Mouse (Mus musculus): Measurements from ENCODE around the gene Trim50.

Gene Trim50

GRCm38 (mm10) chr5:135369196-135369595 lies 16.1 kb downstream of the Trim50 start:
- peak; percentile 61 for DNase-seq (ENCODE audit: low read depth, low spot score)

DNA sequence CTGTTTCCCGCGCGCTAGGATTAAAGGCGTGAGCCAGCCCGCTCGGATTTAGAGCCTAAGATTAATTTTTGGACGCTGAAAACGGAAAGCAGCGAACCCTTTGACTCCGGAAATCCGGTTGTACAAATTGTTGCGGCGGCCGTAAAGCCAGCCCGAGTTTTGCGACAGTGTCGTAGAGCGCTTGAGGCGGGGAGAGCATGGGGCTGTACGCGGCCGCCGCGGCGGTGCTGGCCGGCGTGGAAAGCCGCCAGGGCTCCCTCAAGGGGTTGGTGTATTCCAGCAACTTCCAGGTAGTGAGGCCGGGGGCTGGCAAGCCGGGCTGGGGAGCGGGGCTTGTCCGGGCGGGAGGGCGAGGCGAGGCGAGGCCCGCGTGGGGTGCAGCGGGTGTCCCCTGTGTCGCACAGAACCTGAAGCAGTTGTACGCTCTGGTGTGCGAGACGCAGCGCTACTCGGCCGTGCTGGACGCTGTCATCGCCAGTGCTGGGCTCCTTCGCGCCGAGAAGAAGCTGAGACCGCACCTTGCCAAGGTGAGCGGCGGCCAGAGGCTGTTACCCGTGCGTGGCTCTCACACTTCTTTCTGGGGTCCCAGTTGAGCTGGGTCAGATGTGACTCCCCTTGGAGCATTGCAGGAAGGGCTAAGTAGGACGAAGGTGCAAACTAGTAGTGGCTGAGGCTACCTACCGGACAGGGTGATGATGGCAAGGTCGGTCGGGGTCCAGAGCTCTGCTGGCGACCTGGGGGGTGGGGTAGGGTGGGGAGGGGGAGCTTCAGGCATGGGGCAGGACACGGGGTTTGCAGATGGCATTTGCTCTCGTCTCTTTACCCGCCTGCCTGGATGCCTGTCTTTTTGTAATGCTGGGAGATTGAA lies 16.9 kb downstream of the Trim50 start, which contains the start of gene Nsun5:
Gene Nsun5 (plus strand): TSS at position 167 of the 868 bp plus-strand sequence.
- peak; percentile 96 for DNase-seq (ENCODE audit: low read depth, low spot score)

- DNase-seq (ENCODE audit: low read depth, low spot score), result no peak
Observed at GRCm38 (mm10) chr5:135371195-135371594, 18.1 kb downstream of the Trim50 start.

GRCm38 (mm10) chr5:135373601-135374000 lies 20.5 kb downstream of the Trim50 start:
- DNase-seq (ENCODE audit: low read depth, low spot score), result peak; percentile 64

DNA sequence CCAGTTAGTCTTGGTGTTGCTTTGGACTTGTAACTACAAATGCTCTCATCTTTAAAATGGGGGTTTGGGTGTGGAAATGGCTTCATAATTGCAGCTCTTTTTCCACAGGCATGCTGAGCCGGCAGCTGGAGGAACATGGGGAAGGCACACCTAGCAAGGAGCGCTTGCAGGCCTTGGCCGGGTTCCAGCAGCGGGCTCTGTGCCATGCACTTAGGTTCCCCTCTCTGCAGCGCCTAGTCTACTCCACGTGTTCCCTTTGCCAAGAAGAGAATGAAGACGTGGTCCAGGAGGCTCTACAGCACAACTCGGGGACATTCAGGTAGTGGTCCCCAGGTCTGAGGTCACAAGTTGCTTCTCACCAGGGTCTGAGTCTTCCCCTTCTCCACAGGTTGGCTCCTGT lies 22.1 kb downstream of the Trim50 start:
- DNase-seq (ENCODE audit: low read depth, low spot score), result no peak

- DNase-seq (ENCODE audit: low read depth, low spot score), result no peak
Observed at GRCm38 (mm10) chr5:135376341-135376740, 23.2 kb downstream of the Trim50 start.

DNA sequence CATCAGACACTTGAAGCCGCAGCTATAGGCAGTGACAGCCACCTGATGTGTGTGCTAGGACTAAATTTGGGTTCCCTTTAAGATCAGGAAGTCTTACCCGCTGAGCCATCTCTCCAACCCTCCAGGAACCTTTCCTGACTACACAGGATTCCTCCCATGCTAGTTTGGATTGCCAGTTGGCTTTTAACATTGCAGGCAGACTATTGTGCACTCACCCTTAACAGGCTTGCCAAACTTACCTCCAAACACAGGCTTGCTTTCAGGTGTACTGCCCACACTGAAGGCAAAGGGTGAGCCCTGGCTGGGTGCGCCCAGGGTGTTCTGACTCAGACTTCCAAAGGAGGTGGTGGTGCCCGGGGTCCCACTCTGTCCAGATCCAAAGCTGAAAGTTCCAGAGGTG lies 27.6 kb downstream of the Trim50 start:
- DNase-seq (ENCODE audit: low read depth, low spot score), result no peak

DNA sequence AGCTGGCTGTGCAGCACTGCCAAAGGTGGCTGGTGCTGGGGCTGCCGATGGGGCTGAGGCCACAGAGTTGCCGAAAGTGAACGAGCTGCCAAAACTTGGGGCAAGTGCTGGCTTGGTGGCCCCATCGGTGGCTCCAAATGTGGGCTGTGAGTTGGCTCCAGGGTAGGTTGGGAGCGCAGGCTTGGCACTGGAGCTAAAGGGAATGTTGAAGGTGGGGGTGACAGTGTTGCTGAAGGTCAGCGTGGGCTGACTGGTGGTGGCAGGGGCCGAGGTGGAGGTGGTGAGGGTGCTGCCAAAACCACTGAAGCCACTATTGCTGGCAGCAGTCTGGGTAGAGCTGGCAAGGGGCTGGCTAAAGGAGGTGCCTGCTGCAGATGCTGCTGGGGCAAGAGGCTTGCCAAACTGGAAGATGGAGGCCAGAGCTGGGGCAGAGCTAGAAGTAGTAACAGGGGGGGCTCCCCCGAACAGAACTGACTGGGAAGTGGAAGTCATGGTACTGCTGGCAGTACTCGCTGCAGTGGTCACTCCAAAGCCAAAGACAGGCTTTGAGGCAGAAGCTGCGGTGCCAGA lies 28.3 kb downstream of the Trim50 start:
- no peak for DNase-seq (ENCODE audit: low read depth, low spot score)

DNA sequence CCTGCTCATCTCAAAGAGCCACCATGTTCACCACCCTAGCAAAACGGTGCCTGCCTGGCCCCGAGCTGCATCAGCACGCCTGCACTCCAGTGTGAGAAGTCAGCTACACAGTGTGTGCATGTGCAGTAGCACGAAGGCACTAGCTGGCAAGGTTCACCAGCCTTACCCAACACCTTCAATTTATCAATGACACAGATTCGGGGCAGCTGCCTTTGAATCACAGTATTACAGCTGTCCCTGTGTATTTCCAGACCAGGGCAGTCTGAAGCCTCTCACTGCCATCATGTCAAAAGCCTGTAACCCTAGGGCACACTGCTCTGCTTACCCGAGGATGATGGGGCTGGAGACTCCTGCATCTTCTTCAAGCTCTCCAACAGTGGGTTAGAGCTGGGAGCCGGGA lies 29.7 kb downstream of the Trim50 start:
- no peak for DNase-seq (ENCODE audit: low read depth, low spot score)

DNA sequence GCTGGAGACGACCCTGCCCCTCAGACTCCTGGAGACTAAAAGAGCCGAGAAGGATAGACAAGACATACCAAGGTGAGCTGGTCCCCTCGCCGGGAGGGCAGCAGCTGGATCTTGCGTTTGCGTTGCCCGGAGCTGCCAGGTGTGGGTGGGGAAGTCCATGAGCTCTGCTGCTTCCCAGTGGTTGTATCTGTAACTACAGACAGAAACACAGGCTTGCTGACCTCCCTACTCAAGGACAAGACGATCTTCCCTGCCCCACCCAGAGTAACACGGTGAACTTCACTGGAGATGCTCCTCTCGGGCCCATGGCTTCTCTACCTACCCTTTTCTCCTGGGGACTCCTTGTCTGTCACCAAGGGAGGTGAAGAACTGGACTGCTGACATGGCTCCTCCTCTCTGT lies 30.7 kb downstream of the Trim50 start:
- DNase-seq (ENCODE audit: low read depth, low spot score), result peak; percentile 62

DNA sequence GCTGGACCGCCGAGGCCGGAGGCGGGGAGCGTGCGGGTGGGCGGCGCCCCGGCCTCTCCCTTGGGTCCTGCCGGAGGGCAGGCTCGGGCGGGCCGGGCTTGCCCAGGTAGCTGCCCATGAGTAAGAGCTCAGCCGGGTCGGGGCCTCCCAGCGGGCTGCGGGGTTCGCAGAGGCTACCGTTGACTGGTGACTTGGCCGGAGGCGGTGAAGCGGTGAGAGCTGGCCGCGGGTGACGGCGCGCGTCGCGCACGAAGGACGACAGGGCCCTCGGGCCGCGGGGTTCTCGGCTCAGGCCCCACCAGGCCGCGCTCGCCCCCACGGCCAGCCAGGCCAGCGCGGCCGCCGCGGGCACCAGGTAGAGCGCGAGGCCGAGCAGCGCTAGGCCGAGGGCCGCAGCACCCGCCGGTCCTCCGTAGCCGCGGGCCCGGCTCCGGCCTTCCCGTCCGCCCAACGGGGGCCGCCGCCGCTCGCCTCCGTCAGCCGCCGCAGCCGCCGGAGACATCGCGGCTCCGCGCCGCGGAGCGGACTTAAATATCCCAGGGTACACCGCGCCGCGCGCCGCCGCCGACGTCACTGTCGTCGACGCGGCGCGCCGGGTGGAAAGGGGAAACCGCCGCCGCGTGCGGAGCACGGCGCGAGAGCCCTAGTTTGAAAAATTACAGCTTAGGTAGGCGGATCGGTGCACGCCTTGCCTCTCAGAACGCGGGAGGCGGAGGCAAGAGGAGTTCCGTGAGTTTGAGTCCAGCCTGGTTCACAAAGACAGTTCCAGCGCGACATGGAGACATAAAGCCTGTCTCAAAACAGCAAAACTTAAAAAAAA lies 41.1 kb downstream of the Trim50 start, which contains the start of gene Pom121:
Gene Pom121 (minus strand): TSS at position 543 of the 820 bp plus-strand sequence.
- DNase-seq (ENCODE audit: low read depth, low spot score), result peak; percentile 77

DNA sequence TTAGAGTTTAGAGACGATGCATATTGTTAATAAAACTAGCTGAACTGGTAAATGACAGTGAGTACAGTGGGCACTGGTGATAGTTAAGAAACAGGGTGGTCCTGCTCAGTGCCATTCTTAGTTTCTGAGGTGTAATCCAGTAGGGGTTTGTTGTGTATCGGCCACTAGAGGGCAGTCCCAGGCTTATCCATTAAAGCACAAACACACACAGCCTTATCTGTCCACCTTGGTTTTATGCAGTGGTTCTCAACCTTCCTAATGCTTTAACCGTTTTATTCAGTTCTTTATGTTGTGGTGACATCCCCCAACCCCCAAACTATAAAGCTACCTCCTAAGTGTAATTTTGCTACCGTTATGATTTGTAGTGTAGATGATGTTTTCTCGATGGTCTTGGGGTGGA lies 42.7 kb downstream of the Trim50 start:
- DNase-seq (ENCODE audit: low read depth, low spot score), result peak; percentile 79

DNA sequence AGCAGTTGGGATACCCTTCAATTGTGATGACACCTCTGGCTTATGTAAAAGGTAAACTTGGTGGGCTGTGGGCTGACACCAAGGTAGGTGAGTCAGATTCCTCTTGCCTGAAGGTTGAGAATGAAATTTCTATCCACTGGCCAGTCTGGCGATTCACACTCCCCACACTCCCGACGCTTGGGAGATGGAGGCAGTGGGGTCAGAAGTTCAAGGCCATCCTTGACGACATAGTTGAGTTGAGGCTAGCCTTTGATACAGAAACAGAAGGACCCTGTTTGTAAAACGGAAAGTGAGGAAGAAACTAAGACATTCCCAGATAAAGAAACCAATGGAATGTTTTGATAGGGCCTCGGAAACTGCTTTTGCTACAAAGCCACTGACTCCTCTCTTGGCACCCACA lies 46.3 kb downstream of the Trim50 start:
- no peak for DNase-seq (ENCODE audit: low read depth, low spot score)

DNA sequence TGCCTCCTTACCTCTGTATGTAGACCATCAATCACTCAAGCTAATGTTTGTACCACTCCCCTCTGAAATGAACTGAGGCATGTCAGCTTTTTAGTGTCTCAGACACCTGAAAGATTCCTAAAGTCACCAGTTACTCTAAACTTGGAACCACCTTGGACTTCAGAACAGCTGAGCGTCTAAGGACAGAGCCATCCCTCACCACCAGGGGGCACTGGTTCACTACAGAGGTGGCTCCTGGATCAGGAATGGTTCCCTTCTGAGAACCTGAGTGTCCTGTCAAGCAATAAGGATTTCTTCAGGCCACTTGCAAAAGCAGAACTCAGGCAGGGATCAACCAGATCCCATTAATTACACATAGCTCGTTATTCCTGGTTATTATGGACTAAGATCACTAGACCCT lies 47.1 kb downstream of the Trim50 start:
- DNase-seq (ENCODE audit: low read depth, low spot score), result peak; percentile 79

- peak; percentile 93 for DNase-seq (ENCODE audit: low read depth, low spot score)
Observed at GRCm38 (mm10) chr5:135404623-135405022, 51.5 kb downstream of the Trim50 start.

DNA sequence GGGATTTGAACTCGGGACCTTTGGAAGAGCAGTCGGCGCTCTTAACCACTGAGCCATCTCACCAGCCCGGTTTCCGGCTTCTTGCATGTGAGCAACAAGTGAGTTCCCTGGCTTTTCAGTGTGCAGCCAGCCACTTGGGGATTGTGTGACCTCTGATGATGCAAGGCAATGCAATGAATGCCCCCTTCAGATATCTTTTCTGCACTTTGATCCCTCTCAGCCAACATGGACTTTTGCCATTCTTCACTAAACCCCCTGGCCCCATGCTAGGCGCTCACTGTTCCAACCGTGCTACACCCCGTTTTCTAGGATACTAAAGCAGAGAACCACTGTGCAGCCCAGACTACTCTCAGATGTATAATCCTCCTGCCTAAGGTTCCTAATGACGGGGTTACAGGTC lies 52.3 kb downstream of the Trim50 start:
- no peak for DNase-seq (ENCODE audit: low read depth, low spot score)

DNA sequence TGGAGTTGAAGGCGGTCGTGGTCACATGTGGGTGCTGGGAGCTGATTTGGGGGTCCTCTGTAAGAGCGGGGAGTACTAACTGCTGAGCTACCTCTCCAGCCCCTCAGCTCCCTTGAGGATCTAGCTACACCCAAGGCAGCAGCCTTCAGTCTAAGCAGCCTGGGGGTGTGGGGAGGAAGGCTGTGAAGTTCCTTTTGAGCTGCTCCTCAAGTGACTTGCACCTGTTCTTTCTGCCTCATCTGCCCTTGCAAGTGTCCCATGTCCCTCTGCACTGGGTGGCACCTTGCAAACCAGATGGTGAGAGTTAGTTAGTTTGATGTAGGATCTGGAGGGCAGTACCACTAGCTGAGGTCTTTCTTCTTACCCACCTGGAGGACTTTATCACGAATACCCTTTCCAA lies 55.0 kb downstream of the Trim50 start:
- no peak for DNase-seq (ENCODE audit: low read depth, low spot score)

DNA sequence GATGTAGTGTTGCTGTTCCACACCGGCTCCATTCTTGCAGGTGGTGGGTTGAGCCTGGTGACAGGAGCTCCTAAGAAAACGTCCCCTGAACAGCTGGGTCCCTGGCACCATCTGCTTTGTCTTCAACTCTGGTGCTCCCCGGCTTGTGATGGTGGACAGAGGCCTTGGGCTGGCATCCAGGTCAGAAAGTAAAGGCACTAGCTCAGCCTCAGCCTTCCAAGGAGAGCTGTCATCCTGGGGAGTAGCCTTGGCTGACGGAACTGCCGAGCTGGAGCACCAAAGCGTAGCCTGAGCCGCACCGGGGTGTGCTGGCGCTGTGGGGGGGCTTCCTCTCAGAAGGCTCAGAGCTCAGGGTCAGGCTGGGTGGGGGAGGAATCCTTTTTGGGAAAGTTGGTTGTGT lies 57.2 kb downstream of the Trim50 start:
- no peak for DNase-seq (ENCODE audit: low read depth, low spot score)

Data from ES-CJ7 (cell line).